Mouse (Mus musculus) heart, adult 11 months (tissue): ENCODE results near the gene Olfr1150-ps1.

Source experiments
- DNase-seq: peaks from one replicate; pipeline ENCODE4 v3.0.0; 2022

The Olfr1150-ps1 gene

GRCm38 (mm10) chr2:87843693-87844092 lies at the start of gene Olfr1150-ps1:
TSS of gene Olfr1150-ps1 (plus strand) at chr2:87843993.
- no peak for DNase-seq

DNA sequence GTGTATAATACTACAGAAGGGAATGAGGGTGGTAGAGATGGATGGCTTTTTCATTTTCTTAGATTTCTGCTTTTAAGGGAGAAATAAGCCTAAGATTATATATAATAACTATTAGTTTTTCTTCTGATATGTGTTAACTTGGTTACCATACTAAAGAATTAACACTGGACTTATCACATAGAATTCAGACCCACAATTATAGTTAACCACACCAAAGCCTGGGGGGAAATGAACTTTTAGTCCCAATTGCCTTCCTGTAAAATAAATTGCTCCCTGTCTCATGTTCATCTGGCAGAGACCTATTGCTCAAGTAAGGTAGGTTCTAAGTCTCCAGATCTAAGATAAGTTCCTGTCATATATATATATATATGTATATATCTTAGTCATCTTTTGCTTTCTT lies 43.5 kb upstream of the Olfr1150-ps1 start, which contains the start of gene Olfr1143:
TSS of gene Olfr1143 (plus strand) at position 301 of the 400 bp plus-strand sequence.
- DNase-seq: no peak

GRCm38 (mm10) chr2:87809522-87809921 lies 34.3 kb upstream of the Olfr1150-ps1 start, which contains the start of gene Olfr1145:
TSS of gene Olfr1145 (plus strand) at chr2:87809822.
- no peak for DNase-seq

GRCm38 (mm10) chr2:87830233-87830632 lies 13.6 kb upstream of the Olfr1150-ps1 start, which contains the start of gene Olfr1148:
TSS of gene Olfr1148 (plus strand) at chr2:87830533.
- no peak for DNase-seq

- no peak for DNase-seq
These were observed 11.8 kb downstream of the Olfr1150-ps1 start, which contains the start of gene Olfr1151 for GRCm38 (mm10) chr2:87855562-87855961. TSS of gene Olfr1151 (plus strand) at chr2:87855862.

DNA sequence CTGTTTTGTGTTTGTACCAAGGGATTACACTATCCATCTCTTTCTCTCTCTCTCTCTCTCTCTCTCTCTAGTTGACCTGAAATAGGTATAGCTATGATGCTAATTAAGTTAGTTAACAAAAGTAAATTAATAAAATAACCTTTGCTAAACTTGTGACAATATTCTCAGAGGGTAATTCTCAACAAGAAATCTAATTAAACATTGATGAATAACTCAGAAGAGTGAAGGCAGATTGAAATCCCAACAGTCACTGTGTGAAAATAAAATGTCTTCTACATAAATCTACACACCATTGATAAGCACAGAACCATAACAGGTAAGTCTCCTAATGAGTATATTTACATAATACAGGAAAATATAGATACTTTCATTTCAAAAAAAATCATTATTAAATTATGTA lies 22.4 kb downstream of the Olfr1150-ps1 start, which contains the start of gene Olfr1152:
TSS of gene Olfr1152 (plus strand) at position 301 of the 400 bp plus-strand sequence.
- no peak for DNase-seq

- no peak for DNase-seq
These were observed 50.9 kb downstream of the Olfr1150-ps1 start, which contains the start of gene Olfr1153 for GRCm38 (mm10) chr2:87894662-87895061. TSS of gene Olfr1153 (plus strand) at chr2:87894962.
